Mouse (Mus musculus) hindbrain, embryonic 14.5 days (tissue): ENCODE results near the gene Lefty1. TPM values are rescaled to one million over a fixed set of nuclear protein-coding genes. Genes with fewer than 3 reads are reported as not detected.
"Not testable (repeated sequence)": the region's sequence is repeated elsewhere in the genome, so short reads cannot be mapped to it uniquely, and the experiment has no call there.

Source experiments
- ATAC-seq: fragments of 200-750 bp; cut with Nextera tagmentation; 2 replicates; pipeline ENCODE4 v1.8.0; 2017; ENCODE audit warnings: moderate number of reproducible peaks, mild to moderate bottlenecking, moderate TSS enrichment, moderate library complexity; ENCODE audit not compliant: low FRiP score
- DNase-seq: peaks from one replicate; pipeline ENCODE4 v3.0.0-alpha.2; 2015; ENCODE audit warnings: low spot score
- H3K27ac ChIP-seq: fragments of 300-500 bp; sonication (generic); 2 replicates; pipeline ENCODE4 v1.5.1; 2014; ENCODE audit warnings: mild to moderate bottlenecking, moderate library complexity
- H3K27me3 ChIP-seq: fragments of 300-500 bp; sonication (generic); 2 replicates; pipeline ENCODE4 v1.6.1; 2014; ENCODE audit warnings: mild to moderate bottlenecking, low read length, mixed read lengths; ENCODE audit not compliant: control insufficient read depth, insufficient read depth
- H3K36me3 ChIP-seq: fragments of 300-500 bp; sonication (generic); replicated peaks from 2 replicates; pipeline ENCODE4 v1.6.1; 2014; ENCODE audit not compliant: control insufficient read depth, insufficient read depth
- H3K4me1 ChIP-seq: fragments of 300-500 bp; sonication (generic); replicated peaks from 2 replicates; pipeline ENCODE4 v1.6.1; 2014; ENCODE audit warnings: antibody characterized with exemption, low read length, mixed read lengths; ENCODE audit not compliant: control insufficient read depth, insufficient read depth
- H3K4me2 ChIP-seq: fragments of 300-500 bp; sonication (generic); replicated peaks from 2 replicates; pipeline ENCODE4 v1.6.1; 2014; ENCODE audit warnings: mild to moderate bottlenecking, moderate library complexity
- H3K4me3 ChIP-seq: fragments of 300-500 bp; sonication (generic); replicated peaks from 2 replicates; pipeline ENCODE4 v1.5.1; 2014; ENCODE audit warnings: mild to moderate bottlenecking, low read length
- H3K9ac ChIP-seq: fragments of 300-500 bp; sonication (generic); 2 replicates; pipeline ENCODE4 v1.6.1; 2014
- H3K9me3 ChIP-seq: fragments of 300-500 bp; sonication (generic); 2 replicates; pipeline ENCODE4 v1.6.1; 2016; ENCODE audit warnings: low read length; ENCODE audit not compliant: control insufficient read depth
- WGBS: fragments of 180-500 bp; shearing (Covaris S2); extraction: QIAGEN DNeasy Blood & Tissue Kit; methylation state at CpG from one replicate; pipeline ENCODE4 v1.1.7; 2014; 5-methylcytosine and 5-hydroxymethylcytosine counted together
- polyA plus RNA-seq: library from polyadenylated mRNA; unstranded; fragments of >200 nt; fragmentation: Nextera tagmentation; extraction: Ambion mirVana; gene quantifications from 2 replicates; pipeline ENCODE4 v1.2.1, GENCODE M21; 2014

The Lefty1 gene
- polyA plus RNA-seq, 1 experiment from 2014 or later, result 0.41 TPM

GRCm38 (mm10) chr1:180965786-180966185 lies 31.0 kb downstream of the Lefty1 start:
- DNase-seq (no peak), ATAC-seq (no peak)
- no peak overlapping the region for H3K27ac ChIP-seq
- no peaks in the 10 kb centered on the region for H3K9me3 ChIP-seq
- H3K4me3 ChIP-seq, result no peak overlapping the region
- H3K4me2 ChIP-seq, result no peak overlapping the region
- H3K4me1 ChIP-seq, result no peaks in the 10 kb centered on the region
- no peaks in the 10 kb centered on the region for H3K36me3 ChIP-seq
- H3K9ac ChIP-seq, result no peak overlapping the region
- H3K27me3 ChIP-seq, result no peaks in the 10 kb centered on the region
- WGBS, result 87% methylated on average over 3 of the region's 3 CpGs

DNA sequence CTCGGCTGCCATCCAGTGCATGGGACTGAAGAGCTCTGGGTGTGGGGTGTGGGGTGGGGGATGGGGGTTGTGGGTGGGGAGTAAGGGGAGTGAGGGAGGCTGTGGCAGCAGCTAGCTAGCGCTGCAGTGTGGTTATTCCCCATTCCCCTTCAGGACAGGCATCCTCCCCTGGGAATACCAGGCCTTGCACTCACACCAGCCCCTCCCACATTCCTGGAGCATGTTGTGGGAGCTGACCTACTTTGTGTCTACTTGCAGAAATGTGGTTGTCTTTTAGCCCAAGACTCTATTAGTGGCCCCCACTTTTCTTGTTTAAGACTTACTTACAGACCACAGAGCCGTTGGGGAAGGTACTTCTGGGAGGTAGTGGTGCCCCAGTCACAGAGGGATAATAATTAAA lies 31.7 kb downstream of the Lefty1 start:
- H3K4me2 ChIP-seq, result no peak overlapping the region
- H3K9me3 ChIP-seq, result no peaks in the 10 kb centered on the region
- WGBS, result 55% methylated on average over 3 of the region's 3 CpGs
- H3K4me3 ChIP-seq, result no peak overlapping the region
- no peak overlapping the region for H3K27ac ChIP-seq
- no peaks in the 10 kb centered on the region for H3K36me3 ChIP-seq
- no peaks in the 10 kb centered on the region for H3K4me1 ChIP-seq
- no peaks in the 10 kb centered on the region for H3K27me3 ChIP-seq
- H3K9ac ChIP-seq, result no peak overlapping the region
- DNase-seq (no peak), ATAC-seq (no peak)

DNA sequence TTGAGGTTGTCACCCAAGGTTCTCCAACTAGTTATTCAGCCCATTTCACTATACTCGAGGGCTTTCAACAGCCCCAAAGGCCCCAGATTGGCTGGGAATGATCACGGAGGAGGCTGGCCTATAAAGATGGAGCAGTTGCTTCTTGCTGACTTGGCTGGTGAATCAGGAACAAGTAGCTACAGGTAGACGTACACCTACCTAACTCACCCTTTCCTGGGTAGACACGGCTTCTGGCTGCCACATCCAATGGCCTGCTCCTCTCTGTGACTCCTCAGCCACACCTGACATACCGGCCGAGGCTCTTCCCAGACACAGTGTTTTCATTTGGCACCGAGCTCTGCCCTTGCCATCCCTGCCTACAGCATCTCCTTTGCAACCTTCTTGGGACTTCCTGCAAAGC lies 32.4 kb downstream of the Lefty1 start:
- no peak overlapping the region for H3K4me2 ChIP-seq
- no peaks in the 10 kb centered on the region for H3K36me3 ChIP-seq
- DNase-seq, result no peak
- no peak for ATAC-seq
- H3K27ac ChIP-seq, result no peak overlapping the region
- no peaks in the 10 kb centered on the region for H3K27me3 ChIP-seq
- no peak overlapping the region for H3K4me3 ChIP-seq
- no peaks in the 10 kb centered on the region for H3K4me1 ChIP-seq
- no peaks in the 10 kb centered on the region for H3K9me3 ChIP-seq
- WGBS, result 86% methylated on average over 7 of the region's 7 CpGs
- H3K9ac ChIP-seq, result no peak overlapping the region

DNA sequence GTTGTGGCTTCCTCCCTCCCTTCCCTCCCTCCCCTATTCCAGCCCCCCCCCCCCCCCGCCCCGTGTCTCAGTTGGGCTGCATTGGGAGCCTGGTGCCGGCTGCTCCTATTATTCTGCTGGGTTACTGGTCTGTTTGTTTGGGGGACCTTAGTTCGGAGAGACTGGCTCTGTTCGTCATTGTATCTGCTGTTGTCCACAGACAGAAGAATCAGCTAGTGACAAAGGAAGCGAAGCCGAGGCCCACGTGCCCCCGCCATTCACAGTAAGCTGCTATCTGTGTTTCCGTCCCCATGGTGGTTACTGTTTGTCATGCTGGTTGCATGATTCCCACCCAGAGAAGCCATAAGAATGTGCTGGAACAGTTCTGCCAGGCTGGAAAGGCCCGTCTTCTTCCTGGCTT lies 38.1 kb downstream of the Lefty1 start:
- no peak for DNase-seq
- H3K9me3 ChIP-seq, result no peaks in the 10 kb centered on the region
- WGBS, result 64% methylated on average over 9 of the region's 11 CpGs

GRCm38 (mm10) chr1:180974126-180974746 lies 39.4 kb downstream of the Lefty1 start:
- peak; percentile 64 for DNase-seq
- no peak overlapping the region for H3K4me2 ChIP-seq
- no peaks in the 10 kb centered on the region for H3K27me3 ChIP-seq
- H3K27ac ChIP-seq, result no peak overlapping the region
- no peak overlapping the region for H3K4me3 ChIP-seq
- H3K9me3 ChIP-seq, result no peaks in the 10 kb centered on the region
- no peak overlapping the region for H3K9ac ChIP-seq
- no peaks in the 10 kb centered on the region for H3K36me3 ChIP-seq
- no peak; the same call in 1 of the 2 replicates for ATAC-seq
- 66% methylated on average over 14 of the region's 14 CpGs for WGBS
- H3K4me1 ChIP-seq, result no peaks in the 10 kb centered on the region

More for the DNA sequence above, 38.1 kb downstream of the Lefty1 start:
- H3K27me3 ChIP-seq, result no peaks in the 10 kb centered on the region
- H3K4me1 ChIP-seq, result no peaks in the 10 kb centered on the region
- H3K4me3 ChIP-seq, result no peak overlapping the region
- no peaks in the 10 kb centered on the region for H3K36me3 ChIP-seq
- no peak for ATAC-seq
- H3K9ac ChIP-seq, result no peak overlapping the region
- H3K27ac ChIP-seq, result no peak overlapping the region
- H3K4me2 ChIP-seq, result no peak overlapping the region

DNA sequence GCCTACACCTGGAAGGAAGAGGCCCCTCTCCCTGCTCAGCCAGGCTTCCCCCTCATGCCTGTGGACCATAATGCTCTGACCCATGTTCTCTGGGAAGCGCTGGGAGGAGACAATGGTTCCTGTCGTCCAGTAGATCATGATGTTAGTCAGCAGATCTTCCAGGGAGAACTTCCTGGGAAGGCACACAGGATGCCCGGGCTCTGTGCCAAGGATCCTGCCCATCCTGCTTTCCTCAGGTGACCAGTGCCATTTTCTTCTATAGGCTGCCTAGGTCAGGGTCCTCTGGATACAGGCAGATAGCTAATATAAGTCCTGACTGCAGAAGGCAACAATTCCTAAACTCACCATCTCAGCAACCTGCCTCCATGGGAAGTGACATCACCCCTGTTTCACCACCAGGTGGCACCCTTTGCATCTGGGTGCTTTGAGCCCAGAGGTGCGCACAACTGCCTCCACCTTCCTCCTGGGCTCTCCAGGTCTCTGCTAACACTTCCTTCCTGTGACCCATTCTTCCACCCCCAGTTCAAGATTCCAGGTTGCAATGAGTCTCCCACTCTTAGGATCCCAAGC lies 41.4 kb downstream of the Lefty1 start:
- no peak for DNase-seq

GRCm38 (mm10) chr1:180979484-180980251 lies 44.8 kb downstream of the Lefty1 start:
- ATAC-seq, result no peak
- Histone ChIP-seq H3K27ac (no peak overlapping the region), H3K36me3 (no peaks in the 10 kb centered on the region), H3K27me3 (no peaks in the 10 kb centered on the region), H3K4me3 (no peak overlapping the region), H3K4me1 (no peaks in the 10 kb centered on the region), H3K9ac (no peak overlapping the region), H3K4me2 (no peak overlapping the region), H3K9me3 (no peaks in the 10 kb centered on the region)
- DNase-seq, result no peak
- WGBS, result 88% methylated on average over 24 of the region's 24 CpGs

More for the DNA sequence above, 41.4 kb downstream of the Lefty1 start:
- H3K27ac ChIP-seq, result no peak overlapping the region
- no peaks in the 10 kb centered on the region for H3K9me3 ChIP-seq
- H3K4me2 ChIP-seq, result no peak overlapping the region
- no peaks in the 10 kb centered on the region for H3K27me3 ChIP-seq
- 70% methylated on average over 4 of the region's 4 CpGs for WGBS
- no peak overlapping the region for H3K9ac ChIP-seq
- H3K4me3 ChIP-seq, result no peak overlapping the region
- H3K36me3 ChIP-seq, result no peaks in the 10 kb centered on the region
- H3K4me1 ChIP-seq, result no peaks in the 10 kb centered on the region
- ATAC-seq, result no peak

- H3K9ac ChIP-seq, result no peak overlapping the region
- H3K4me1 ChIP-seq, result no peaks in the 10 kb centered on the region
- H3K4me2 ChIP-seq, result no peak overlapping the region
- no peak overlapping the region for H3K27ac ChIP-seq
- no peaks in the 10 kb centered on the region for H3K36me3 ChIP-seq
- ATAC-seq (no peak), DNase-seq (no peak)
- 0 out of 2 replicates have a peak, but pooled peaks cover 2% of the 10 kb centered on the region for H3K27me3 ChIP-seq
- WGBS, result 58% methylated on average over 2 of the region's 2 CpGs
- no peak overlapping the region for H3K4me3 ChIP-seq
- no peaks in the 10 kb centered on the region for H3K9me3 ChIP-seq
Observed at GRCm38 (mm10) chr1:180980464-180980863, 45.6 kb downstream of the Lefty1 start.

DNA sequence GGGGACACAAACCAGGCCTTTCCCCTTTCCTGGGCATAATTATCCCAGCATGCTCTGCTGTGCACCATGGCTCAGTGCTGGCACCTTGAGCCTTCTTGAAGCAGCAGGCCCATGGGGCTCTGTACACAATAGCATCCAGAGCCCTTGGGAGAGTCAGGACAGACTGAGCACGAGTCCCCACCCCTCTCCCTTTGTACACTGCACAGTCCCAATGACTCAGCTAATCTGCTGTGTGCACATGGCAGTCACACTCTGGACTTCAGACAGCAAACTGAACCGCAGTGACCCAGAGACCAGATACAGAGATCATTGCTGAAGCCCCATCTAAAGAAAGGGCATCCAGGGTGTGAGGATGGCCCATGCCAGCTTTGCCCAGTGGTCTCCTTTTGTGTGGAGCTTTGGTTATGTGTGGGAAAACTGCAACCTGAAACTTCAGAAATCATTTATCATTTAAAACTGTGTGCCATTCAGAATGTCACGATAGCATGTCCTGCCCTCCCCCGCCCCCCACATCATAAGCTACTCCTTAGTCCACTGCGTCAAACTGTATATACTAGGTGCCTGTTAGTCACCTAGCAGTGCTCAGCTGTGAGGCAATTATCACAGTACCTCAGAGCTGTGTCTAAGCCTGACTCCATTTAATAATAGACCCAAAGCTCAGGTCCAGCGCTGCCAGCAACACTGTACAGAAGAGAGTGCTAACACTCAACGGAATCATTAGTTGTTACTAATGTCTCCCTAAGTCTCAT lies 46.6 kb downstream of the Lefty1 start:
- 87% methylated on average over 7 of the region's 7 CpGs for WGBS
- H3K4me3 ChIP-seq, H3K4me2 ChIP-seq, H3K9me3 ChIP-seq, ATAC-seq, H3K9ac ChIP-seq, H3K36me3 ChIP-seq, H3K4me1 ChIP-seq, H3K27ac ChIP-seq, DNase-seq, H3K27me3 ChIP-seq: not testable (repeated sequence)
